Mouse (Mus musculus) heart, adult 11 months (tissue): ENCODE results near the gene Tdp2.

Source experiments
- DNase-seq: peaks from one replicate; pipeline ENCODE4 v3.0.0; 2022

Gene Tdp2

DNA sequence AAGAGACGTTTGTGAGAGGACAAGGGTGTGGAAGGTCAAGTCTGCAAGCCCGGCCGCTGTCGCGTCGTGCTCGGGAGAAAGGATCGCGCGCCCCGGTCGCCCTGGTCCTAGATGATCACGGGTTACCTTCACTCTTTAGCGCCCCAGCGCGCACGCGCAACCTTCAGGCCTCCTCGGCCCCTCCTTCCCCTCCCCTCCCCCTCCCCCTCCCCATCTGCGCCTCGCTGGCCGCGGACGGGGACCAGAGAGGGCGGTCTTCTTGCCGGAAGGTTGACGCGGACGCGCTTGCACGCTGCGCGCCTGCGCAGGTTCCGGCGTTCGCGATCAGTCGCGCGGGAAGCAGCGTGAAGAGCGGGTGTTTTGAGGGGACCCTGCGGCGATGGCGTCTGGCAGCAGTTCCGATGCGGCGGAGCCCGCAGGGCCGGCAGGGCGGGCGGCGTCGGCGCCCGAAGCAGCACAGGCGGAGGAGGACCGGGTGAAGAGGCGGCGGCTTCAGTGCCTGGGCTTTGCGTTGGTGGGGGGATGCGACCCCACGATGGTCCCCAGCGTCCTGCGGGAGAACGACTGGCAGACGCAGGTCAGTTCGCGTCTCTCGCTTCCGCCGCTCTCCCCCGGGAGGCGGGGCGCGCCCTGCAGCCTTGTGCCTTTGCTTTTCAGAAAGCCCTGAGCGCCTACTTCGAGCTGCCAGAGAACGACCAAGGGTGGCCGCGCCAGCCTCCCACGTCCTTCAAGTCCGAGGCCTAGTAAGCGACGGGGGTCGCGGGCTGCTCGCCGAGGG lies at the start of gene Tdp2, which contains the start of gene Acot13:
Tdp2 (plus strand) TSS at position 327 of the 778 bp plus-strand sequence.
Acot13 (minus strand) TSS at position 188 of the 778 bp plus-strand sequence.
- DNase-seq = peak; percentile 100

DNA sequence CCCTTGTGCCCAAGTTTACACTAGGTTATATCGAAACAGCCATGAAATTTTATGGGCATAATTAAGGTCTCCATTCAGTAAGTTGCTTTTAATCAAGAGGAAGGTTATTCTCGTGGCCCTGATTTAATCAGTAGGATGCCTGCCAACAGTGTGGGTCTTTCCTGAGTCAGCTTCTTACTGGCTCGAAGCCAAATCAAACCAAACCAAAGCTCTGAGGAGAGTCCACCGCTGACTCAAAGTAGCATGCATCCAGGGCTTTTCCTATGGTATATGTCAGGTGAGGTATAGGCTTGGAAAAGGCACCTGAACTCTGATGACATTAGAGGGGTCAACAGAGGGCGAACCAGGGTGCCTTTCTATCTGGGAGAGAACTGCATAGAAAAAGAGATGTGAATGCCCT lies 49.6 kb upstream of the Tdp2 start:
- DNase-seq = peak; percentile 89

DNA sequence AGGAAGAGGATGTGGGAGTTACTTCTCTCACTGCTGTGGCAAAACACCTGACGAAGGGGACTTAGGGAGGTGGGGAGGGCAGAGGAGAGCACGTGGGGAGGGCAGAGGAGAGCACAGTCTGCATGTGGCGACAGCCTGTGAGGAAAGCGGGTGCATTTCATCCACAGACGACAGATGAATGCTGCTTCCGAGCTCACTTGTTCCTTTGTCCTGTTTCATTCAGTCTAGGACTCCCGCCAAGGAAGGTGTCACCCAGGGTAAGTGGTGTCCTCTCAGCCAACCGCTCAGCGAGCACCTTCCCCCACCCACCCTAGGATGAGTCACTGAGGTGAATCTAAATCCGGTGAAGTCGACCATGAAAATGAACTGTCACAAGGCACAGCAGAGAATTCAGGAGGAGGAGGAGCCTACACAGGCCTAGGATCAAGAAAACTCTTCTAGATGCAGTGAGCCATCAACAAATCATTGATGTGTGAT lies 45.4 kb upstream of the Tdp2 start:
- peak; percentile 92 for DNase-seq

DNA sequence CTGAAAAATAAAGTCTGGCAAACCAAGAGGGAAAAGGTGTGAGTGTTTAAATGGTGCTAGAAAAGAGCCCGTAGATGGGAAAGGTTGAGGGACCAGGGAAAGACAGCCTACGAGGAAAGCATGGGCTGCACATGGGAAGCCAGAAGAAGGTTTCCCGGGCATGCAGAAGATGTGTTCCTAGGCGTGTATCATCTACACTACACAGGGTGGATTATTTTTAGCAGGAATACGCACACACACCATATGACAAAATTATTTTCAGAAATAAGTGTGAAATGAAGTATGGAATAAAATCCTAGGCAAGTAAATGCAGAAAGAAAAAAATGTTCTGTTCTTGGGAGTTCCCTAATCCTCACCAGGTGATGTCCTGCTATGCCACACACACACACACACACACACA lies 44.0 kb upstream of the Tdp2 start:
- DNase-seq = no peak

DNA sequence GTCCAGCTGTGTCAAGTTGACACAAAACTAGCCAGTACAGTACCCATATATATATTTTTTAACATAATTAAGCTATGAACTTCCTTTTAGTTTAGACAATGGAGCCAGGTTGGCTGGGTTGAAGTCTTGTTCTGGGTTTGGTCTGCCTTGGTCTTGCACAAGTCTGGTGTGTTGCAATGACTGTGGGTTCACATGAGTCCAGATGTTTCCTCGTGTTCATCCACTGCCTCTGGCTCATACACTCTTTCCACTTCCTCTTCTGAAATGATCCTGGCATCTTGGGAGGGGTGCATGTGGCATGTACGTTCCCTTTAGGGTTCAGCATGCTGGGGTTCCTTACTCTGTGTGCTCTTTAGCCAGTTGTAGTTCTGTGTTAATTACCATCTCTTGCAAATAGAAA lies 40.1 kb upstream of the Tdp2 start:
- DNase-seq = peak; percentile 98

DNA sequence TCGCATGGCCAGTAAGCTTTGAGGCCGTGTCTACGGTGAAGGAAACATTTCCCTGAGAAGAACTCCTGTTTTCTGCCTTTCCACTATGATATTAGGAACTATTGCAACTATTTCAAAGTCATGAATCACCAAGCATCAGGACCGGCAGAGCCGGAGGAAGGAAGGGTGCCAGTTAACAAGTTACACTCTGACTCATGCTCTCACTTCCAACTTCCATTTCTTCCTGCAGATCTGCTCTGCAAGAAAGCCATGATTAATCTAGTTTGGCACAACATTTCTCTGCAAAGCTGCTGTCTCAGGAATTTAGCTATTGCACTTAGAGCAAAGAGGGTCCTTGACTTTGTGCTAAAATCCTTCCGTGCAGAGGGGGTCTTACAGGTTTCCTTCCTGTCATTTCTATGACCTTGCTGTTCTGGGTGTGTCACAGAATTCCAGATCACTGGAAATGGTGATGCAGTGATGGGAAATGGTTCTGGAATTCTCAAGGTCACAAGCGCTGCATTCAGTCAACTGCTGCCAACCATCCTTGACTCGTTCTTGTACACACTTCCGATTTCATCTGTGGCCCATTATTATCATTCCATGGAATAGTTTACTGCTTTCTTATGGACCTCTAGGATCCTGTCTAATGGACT lies 39.0 kb upstream of the Tdp2 start:
- peak; percentile 95 for DNase-seq

DNA sequence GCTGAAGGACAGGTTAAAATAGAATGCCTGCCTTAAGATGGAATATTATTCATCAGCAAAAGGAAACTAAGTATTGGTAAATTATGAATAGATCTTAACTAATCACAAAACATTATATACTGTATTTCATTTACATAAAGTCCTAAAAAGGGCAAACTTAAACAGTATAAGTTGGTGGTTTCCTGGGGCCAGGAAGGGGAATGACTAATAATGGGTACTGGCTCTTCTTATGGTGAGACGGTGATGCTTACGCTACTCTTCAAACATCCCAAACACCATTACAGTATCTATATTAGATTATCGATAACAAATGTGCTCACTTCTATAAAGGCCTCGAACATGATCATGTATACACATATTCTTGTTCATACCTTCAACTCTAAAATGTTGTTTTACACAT lies 32.8 kb upstream of the Tdp2 start:
- DNase-seq = peak; percentile 29

DNA sequence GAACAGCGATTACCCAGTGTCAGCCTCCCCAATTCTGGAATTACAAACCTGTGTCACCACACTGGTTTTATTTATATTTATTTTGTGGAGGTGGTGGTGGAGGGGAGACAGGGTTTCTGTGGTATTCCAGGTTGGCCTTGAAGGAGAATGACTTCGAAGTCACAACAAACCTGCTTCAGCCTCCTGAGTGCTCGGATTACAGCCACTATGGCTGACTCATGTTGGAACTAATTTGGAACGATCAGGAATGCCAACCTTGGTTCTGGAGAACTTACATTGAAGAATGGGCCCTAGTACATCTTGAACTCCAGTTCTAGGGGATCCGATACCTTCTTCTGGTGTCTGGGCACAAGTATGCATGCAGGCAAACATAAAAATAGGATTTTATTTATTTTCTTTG lies 32.1 kb upstream of the Tdp2 start:
- peak; percentile 89 for DNase-seq

DNA sequence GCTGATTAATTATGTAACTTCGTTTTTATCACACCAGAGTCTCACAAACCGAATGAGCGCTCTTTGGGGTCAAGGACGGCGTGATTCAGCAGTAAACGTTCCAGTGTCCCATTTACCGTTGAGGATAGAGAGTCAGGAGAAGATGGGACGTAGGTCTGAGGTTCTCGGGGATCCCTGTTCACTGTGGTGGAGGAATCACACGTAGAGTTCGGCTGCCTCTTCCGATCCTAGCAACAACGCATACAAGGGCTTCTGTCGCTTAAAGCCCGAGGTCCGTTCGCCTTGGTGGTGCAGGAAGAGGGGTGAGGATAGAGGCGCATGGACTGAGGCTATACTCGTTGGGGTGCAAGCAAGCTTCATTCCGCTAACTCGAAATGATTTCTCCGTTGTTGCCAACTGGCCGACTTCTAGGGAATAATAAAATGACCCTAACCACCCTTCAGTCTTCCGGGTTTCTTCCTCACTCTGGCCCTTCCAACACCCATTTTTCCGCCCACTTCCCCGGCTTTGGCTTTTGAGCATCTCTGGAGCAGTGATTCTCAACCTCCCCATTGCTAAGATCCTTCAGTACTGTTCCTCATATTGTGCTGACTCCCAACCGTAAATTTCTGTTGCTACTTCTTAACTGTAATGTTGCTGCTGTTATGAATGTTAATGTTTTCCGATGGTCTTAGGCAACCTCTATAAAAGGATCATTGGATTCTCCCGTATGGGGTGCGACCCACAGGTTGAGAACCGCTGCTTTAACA lies 31.4 kb upstream of the Tdp2 start:
- peak; percentile 94 for DNase-seq

DNA sequence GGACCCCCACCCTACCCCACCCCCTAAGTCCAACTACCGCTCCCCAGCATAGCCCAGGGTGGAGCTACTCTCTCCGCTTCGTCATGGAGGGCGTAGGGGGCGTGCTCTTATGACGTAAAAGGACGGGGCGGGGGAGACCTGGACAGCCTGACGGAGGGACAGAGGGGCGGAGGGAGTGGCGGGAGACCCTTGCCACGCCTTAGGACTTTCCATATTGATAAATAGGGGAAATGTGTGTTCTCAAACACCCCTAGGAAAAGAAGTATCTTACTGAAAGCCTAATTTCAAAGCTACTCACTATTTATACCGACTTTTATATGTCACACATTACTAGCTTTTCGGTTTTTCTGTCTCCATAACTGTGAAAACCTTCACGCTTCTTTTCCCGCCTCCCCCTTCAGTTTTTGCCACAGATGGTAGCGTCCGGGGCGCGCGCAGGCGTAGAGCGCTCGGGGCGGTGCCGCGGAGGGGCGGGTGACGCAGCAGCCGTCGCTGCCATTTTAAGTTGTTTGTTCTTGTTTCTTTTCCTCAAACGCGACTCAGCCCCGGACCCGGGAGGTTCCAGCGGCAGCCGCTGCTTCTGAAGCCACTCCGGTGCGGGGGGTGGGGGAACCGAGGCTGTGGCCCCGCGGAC lies 30.7 kb upstream of the Tdp2 start:
- DNase-seq = peak; percentile 100

DNA sequence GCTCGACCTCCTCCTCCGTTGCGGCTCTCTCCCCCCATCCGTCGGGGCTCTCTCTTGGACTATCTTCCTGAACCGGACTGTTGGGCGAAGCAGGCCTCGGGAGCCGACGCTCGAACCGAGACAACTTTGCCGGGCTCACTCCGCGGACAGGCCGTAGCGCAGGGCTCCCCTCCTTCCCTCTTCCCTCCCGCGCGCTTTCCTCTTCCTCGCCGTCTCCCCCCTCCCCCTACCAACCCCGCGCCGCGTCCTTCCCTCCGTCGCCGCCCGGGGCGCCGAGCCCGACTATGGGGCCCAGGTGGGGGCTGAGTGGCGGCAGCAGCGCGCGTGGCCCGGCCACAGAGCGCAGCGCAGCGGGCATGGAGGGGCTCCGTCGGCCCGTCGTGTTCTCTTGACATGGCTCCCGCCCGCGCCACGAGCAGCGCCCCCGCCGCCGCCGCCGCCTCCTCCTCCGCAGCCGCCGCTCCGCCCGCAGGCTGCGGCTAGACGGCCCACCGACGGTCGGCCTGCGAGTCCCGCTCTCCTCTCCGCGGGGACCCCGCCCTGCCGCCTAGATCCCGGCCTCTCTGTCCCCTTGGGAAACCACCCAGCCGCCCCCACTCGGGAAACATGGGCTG lies 30.1 kb upstream of the Tdp2 start, which contains the start of gene BC005537:
BC005537 (plus strand) TSS at position 350 of the 614 bp plus-strand sequence.
- DNase-seq = peak; percentile 97

DNA sequence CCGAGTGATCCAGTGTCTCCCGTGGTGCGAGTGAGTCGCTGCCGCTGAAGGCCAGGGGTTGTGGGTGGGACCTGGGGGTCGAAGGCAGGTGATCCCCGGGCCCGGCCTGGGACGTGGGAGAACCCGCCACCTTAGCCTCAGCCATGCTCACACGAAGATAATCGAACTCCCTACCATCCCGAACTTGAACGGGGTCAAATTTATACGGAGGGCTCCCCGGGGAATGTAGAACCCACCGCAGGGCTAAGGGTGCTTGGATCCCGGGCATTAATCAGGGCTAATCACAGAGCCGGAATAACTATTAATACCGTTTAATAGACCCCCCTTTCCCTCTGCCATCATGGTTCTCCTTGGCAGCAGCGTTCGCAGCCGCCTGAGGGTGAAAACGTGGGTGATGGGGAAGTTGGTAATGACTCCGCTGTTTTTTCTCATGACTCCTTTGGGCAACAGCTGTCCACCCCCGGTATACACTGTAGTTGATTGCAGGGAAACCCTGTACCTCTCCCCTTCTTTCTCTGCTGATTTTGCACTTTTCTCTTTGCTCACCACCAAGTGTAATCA lies 29.3 kb upstream of the Tdp2 start:
- DNase-seq = peak; percentile 96

DNA sequence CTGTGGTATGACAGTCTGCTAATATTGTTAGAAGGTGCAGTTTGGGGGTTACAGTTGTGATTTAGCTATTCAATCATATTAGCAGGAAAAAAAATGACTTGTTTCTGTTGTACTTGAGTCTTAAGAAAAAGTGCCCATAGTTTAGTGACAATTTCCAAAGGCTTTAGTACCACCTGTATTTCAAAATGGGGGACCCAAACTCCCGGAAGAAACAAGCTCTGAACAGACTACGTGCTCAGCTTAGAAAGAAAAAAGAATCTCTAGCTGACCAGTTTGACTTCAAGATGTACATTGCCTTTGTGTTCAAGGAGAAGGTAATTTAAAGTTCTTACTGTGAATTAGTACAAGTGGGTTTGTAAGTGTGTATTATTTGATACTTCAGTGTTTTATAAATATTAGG lies 28.3 kb upstream of the Tdp2 start:
- no peak for DNase-seq

DNA sequence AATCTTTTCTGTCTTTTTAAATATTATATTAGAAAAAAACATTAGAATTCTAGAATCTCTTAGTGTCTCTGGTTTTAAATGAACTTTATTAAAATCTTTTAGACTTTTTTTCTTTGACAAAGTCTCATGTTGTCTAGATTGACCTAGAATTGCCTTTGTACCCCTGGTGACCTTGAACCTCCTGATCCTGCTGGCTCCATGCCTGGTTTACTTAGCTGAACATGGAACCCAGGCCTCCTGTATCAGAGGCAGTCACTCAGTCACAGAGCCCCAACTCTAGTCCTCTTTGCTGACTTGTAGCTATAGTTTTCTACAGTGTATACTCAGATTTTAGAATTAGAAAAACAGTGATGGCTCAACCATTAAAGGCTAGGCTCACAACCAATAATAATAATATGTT lies 25.4 kb upstream of the Tdp2 start:
- peak; percentile 88 for DNase-seq

DNA sequence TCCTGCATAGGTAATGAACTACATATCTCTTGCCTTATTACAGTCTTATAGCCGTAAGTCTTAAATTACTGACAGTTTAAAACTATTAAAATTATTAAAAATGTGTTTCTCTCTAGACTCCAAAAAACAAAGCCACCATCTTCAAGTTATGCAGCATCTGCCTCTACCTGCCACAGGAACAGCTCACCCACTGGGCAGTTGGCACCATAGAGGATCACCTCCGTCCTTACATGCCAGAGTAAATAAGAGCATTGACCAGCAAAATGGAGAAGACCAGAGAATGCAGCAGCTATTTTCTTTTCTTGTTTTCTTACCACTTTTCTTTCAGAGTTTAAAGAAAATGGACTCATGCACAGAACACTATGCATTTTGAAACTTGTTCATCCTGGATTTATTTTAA lies 19.0 kb upstream of the Tdp2 start:
- no peak for DNase-seq

DNA sequence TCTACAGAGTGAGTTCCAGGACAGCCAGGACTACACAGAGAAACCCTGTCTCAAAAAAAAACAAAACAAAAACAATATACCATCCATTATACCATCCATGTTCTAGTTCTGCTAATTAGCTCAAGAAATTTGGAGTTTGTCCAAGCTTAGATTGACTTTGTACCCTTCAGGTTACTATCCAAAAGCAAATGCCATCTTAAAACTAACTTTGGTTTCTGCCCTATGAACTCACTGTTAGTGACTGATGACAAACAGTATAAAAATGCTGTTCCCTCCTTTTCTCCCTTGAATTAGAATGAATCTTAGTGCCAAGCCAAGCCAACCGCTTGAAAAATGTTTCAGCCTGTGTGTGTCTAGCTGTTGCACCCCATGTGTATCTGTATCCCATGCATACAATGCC lies 16.9 kb upstream of the Tdp2 start:
- no peak for DNase-seq

DNA sequence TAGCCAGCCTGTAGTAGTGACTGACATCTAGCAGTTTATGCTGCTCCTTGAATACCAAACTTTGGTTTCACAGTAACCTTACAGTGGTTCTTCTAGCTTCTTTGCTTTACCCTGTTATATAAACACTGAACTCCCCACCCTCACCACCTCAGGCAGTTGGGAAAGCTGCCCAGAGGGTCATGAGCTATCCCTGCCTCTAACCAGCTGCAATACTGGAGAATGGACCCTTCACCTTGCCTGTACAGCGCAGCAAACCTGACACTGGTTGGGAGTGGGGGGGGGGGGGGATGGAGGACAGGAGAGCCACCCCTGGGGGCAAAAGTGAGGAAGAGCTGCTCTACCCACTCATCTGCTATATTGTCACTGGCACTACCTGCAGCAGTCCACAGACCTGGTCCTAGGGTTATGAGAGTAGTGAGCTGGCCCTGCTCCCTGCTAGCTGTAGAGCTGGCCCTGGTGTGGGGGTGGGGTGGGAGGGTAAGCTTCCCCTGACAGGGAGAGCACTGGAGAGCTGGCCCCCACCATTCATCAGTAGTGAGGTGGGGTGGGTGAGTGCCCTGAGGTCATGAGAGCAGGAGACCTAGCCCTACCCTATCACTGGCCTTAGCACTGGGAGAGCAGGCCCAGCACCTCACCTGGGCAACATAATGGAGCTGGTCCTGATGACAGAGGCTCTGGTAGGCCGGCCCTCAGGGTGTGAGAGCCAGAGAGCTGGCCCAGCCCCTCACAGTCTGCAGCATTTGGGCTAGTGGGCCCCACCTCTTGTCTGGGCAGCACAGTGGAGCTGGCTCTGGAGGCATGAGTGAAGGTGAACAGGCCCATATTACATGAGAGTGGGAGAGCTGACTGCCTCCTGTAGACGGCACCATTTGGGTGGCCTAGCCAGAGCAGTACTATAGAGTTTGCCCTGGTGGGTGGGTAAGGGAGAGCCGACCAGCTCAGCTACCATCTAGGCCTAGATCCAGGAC lies 15.1 kb upstream of the Tdp2 start:
- peak; percentile 94 for DNase-seq

DNA sequence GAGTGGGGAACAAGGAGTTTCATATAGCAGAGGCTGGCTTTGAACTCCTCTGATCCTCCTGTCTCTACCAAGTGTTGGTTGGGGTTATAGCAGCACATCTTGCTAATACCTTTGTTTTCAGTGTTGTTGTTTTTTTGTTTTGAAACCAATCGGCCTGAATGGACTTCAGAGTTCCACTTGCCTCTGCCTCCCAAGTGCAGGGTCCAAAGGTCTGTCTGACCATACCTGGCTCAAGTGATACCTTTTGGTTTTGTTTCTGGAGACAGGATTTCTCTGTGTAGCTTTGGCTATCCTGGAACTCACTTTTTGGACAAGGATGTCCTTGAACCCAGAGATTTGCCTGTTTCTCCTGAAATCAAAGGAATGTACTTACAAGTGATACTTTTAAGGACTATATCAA lies 11.5 kb upstream of the Tdp2 start:
- peak; percentile 33 for DNase-seq

DNA sequence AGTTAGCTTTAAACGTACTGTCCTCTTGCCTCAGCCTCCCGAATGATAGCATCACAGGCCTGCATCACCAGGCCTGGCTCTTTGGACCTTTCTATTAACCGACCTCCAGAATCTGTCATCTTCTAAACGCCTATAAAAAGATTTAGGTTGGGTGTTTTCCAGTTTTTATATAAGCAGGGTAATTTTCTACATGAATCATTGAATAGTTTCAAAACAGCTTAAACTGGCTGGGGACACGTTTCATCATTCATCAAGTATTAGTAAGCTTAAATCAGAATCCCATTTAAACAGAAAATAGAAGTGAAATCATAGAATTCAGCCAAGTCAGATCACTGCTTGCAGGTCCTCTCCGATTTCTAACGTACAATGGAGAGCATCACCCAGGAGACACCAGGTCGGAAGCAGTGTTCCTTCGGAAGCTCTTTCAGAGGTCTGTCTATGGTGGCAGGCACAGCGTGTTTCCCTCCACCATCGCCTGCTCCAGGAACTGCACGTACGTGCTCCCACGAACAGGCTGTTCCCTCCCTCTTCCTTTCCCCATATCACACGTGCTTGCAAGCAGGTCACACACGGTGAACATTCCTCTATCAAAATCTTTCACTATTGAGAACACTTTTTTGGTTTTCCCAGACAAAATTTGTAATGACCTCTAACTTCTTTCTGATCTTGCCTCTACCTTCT lies 8.7 kb upstream of the Tdp2 start:
- DNase-seq = peak; percentile 88

DNA sequence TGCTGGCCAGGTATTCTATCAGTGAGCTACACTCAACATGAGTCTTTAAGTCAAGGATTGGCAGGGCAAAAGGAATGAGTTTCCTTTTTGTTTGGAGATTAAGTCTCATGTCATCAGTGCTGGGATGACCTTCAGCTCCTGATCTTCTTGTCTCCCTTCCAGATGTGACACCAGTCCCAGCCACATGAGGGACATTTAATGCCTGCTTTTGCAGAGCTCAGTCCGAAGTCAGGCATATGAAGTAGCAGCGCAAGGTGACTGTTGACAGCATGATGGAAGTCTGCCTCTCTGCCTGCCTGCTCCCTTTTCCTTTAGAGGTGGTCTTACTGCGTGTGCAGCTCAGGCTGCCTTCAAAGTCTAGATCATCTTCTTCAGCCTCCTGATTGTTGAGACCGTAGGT lies 6.8 kb upstream of the Tdp2 start:
- peak; percentile 89 for DNase-seq
